Mouse (Mus musculus): ENCODE results near the gene P3h2. TPM values are rescaled to one million over a fixed set of nuclear protein-coding genes. Genes with fewer than 3 reads are reported as not detected.

P3h2 gene
- polyA plus RNA-seq, 1 experiment from 2014 or later = 5.3 TPM

DNA sequence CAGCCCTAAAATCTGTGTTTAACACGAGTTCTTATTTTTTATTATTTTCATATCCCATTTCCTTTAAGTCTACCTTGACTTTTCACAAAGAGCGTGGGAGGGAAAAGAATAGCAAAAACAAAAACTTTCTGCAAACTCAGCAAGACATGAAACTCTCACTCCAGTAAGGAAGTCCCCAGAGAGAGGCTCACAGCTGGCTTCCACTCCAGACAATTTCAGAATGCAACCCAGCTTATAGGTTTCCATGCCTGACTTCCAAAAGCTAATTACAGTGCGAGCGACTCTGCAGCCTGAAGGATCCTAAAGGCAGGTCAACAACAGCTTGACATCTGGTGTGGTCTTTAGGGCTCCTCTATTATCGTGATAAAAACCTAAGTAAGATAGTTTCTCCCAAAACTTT lies 70.5 kb downstream of the P3h2 start:
- Histone ChIP-seq H3K9me3 (ENCODE audit: control insufficient read depth, low read length) (no peaks in the 10 kb centered on the region), H3K4me1 (ENCODE audit: control insufficient read depth, insufficient read depth, low read length) (peaks cover 4% of the 10 kb centered on the region; the same call in 1 of the 2 replicates), H3K9ac (ENCODE audit: low read length) (no peak overlapping the region), H3K4me3 (ENCODE audit: low read depth, low read length) (no peak overlapping the region), H3K27ac (replicated peaks; ENCODE audit: low read depth, low read length) (no peak overlapping the region), H3K4me2 (ENCODE audit: low read depth, severe bottlenecking) (no peak overlapping the region), H3K27me3 (ENCODE audit: control insufficient read depth, insufficient read depth, low read length) (no peaks in the 10 kb centered on the region), H3K36me3 (ENCODE audit: control insufficient read depth, insufficient read depth, low read length) (no peaks in the 10 kb centered on the region)
- ATAC-seq (ENCODE audit: insufficient number of reproducible peaks, low FRiP score, low TSS enrichment, low read depth) (no peak), DNase-seq (ENCODE audit: low spot score) (no peak)
- WGBS = 48% methylated on average over 5 of the region's 5 CpGs

GRCm38 (mm10) chr16:26029424-26030012 lies 76.1 kb downstream of the P3h2 start:
- Histone ChIP-seq H3K4me1 (ENCODE audit: control insufficient read depth, insufficient read depth, low read length) (no peaks in the 10 kb centered on the region), H3K9ac (ENCODE audit: low read length) (no peak overlapping the region), H3K4me3 (ENCODE audit: low read depth, low read length) (no peak overlapping the region), H3K4me2 (ENCODE audit: low read depth, severe bottlenecking) (no peak overlapping the region), H3K9me3 (ENCODE audit: control insufficient read depth, low read length) (no peaks in the 10 kb centered on the region), H3K27me3 (ENCODE audit: control insufficient read depth, insufficient read depth, low read length) (no peaks in the 10 kb centered on the region), H3K36me3 (ENCODE audit: control insufficient read depth, insufficient read depth, low read length) (no peaks in the 10 kb centered on the region), H3K27ac (replicated peaks; ENCODE audit: low read depth, low read length) (no peak overlapping the region)
- DNase-seq (ENCODE audit: low spot score) = no peak
- 66% methylated on average over 2 of the region's 2 CpGs for WGBS
- no peak for ATAC-seq (ENCODE audit: insufficient number of reproducible peaks, low FRiP score, low TSS enrichment, low read depth)

GRCm38 (mm10) chr16:26026416-26026815 lies 79.2 kb downstream of the P3h2 start:
- H3K27ac ChIP-seq (replicated peaks; ENCODE audit: low read depth, low read length) = no peak overlapping the region
- no peaks in the 10 kb centered on the region for H3K36me3 ChIP-seq (ENCODE audit: control insufficient read depth, insufficient read depth, low read length)
- H3K4me2 ChIP-seq (ENCODE audit: low read depth, severe bottlenecking) = no peak overlapping the region
- no peaks in the 10 kb centered on the region for H3K9me3 ChIP-seq (ENCODE audit: control insufficient read depth, low read length)
- no peaks in the 10 kb centered on the region for H3K27me3 ChIP-seq (ENCODE audit: control insufficient read depth, insufficient read depth, low read length)
- DNase-seq (ENCODE audit: low spot score) = no peak
- ATAC-seq (ENCODE audit: insufficient number of reproducible peaks, low FRiP score, low TSS enrichment, low read depth) = no peak
- H3K4me3 ChIP-seq (ENCODE audit: low read depth, low read length) = no peak overlapping the region
- WGBS = 76% methylated on average over 3 of the region's 3 CpGs
- H3K4me1 ChIP-seq (ENCODE audit: control insufficient read depth, insufficient read depth, low read length) = no peaks in the 10 kb centered on the region
- H3K9ac ChIP-seq (ENCODE audit: low read length) = no peak overlapping the region

GRCm38 (mm10) chr16:26024543-26024942 lies 81.0 kb downstream of the P3h2 start:
- DNase-seq (ENCODE audit: low spot score) (no peak), ATAC-seq (ENCODE audit: insufficient number of reproducible peaks, low FRiP score, low TSS enrichment, low read depth) (no peak)
- WGBS = 70% methylated on average over 5 of the region's 5 CpGs
- Histone ChIP-seq H3K9ac (ENCODE audit: low read length) (no peak overlapping the region), H3K4me1 (ENCODE audit: control insufficient read depth, insufficient read depth, low read length) (no peaks in the 10 kb centered on the region), H3K27ac (replicated peaks; ENCODE audit: low read depth, low read length) (no peak overlapping the region), H3K4me3 (ENCODE audit: low read depth, low read length) (no peak overlapping the region), H3K9me3 (ENCODE audit: control insufficient read depth, low read length) (no peaks in the 10 kb centered on the region), H3K36me3 (ENCODE audit: control insufficient read depth, insufficient read depth, low read length) (no peaks in the 10 kb centered on the region), H3K27me3 (ENCODE audit: control insufficient read depth, insufficient read depth, low read length) (no peaks in the 10 kb centered on the region), H3K4me2 (ENCODE audit: low read depth, severe bottlenecking) (no peak overlapping the region)

DNA sequence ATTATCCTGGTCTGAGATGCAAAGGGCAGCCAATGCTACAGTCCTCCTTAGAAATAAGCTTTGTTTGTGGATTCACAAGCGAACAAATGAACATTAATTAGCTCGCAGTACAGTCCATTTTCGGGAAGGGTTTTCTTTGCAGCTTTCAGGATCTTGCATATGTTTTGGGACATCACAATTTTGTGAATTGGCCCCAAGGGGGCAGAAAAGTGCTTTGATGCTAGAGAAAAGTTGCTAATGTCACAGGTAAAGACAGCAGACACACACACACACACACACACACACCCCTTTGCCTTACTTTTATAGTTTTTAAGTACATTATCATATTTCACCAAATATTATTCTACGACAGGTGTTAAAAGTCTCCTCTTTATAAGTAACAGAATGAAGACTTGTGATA lies 82.2 kb downstream of the P3h2 start:
- H3K4me1 ChIP-seq (ENCODE audit: control insufficient read depth, insufficient read depth, low read length) = no peaks in the 10 kb centered on the region
- no peaks in the 10 kb centered on the region for H3K9me3 ChIP-seq (ENCODE audit: control insufficient read depth, low read length)
- WGBS = 79% methylated on average over 4 of the region's 4 CpGs
- no peak for DNase-seq (ENCODE audit: low spot score)
- no peaks in the 10 kb centered on the region for H3K36me3 ChIP-seq (ENCODE audit: control insufficient read depth, insufficient read depth, low read length)
- H3K27ac ChIP-seq (replicated peaks; ENCODE audit: low read depth, low read length) = no peak overlapping the region
- no peak overlapping the region for H3K4me3 ChIP-seq (ENCODE audit: low read depth, low read length)
- H3K4me2 ChIP-seq (ENCODE audit: low read depth, severe bottlenecking) = no peak overlapping the region
- H3K9ac ChIP-seq (ENCODE audit: low read length) = no peak overlapping the region
- ATAC-seq (ENCODE audit: insufficient number of reproducible peaks, low FRiP score, low TSS enrichment, low read depth) = no peak
- no peaks in the 10 kb centered on the region for H3K27me3 ChIP-seq (ENCODE audit: control insufficient read depth, insufficient read depth, low read length)

DNA sequence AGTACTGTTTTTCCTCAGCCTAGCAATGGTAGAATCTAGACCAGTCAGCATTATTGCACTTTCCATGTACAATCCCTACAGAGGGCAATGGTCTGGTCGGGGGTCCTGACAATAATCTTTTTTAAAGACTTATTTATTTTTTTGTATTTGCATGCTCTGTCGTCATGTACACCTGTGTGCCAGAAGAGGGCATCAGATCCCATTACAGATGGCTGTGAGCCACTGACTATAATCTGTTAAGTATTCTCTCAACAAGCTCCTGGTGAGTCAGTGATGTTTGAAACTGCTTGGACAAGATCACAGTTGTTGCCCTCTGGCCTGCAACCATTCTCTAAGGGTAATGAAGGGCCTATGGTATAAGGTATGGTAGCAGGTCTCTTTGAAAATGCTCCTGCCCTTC lies 83.8 kb downstream of the P3h2 start:
- Histone ChIP-seq H3K27ac (replicated peaks; ENCODE audit: low read depth, low read length) (no peak overlapping the region), H3K4me2 (ENCODE audit: low read depth, severe bottlenecking) (no peak overlapping the region), H3K4me1 (ENCODE audit: control insufficient read depth, insufficient read depth, low read length) (no peaks in the 10 kb centered on the region), H3K36me3 (ENCODE audit: control insufficient read depth, insufficient read depth, low read length) (no peaks in the 10 kb centered on the region), H3K27me3 (ENCODE audit: control insufficient read depth, insufficient read depth, low read length) (no peaks in the 10 kb centered on the region), H3K4me3 (ENCODE audit: low read depth, low read length) (no peak overlapping the region), H3K9ac (ENCODE audit: low read length) (no peak overlapping the region), H3K9me3 (ENCODE audit: control insufficient read depth, low read length) (no peaks in the 10 kb centered on the region)
- ATAC-seq (ENCODE audit: insufficient number of reproducible peaks, low FRiP score, low TSS enrichment, low read depth) (no peak), DNase-seq (ENCODE audit: low spot score) (no peak)
- 68% methylated on average over 2 of the region's 2 CpGs for WGBS

GRCm38 (mm10) chr16:26005811-26006210 lies 99.8 kb downstream of the P3h2 start:
- H3K36me3 ChIP-seq (ENCODE audit: control insufficient read depth, insufficient read depth, low read length) = no peaks in the 10 kb centered on the region
- 87% methylated on average over 3 of the region's 3 CpGs for whole genome bisulfite sequencing

GRCm38 (mm10) chr16:26003261-26003660 lies 102.3 kb downstream of the P3h2 start:
- H3K36me3 ChIP-seq (ENCODE audit: control insufficient read depth, insufficient read depth, low read length) = no peaks in the 10 kb centered on the region
- H3K27ac ChIP-seq (replicated peaks; ENCODE audit: low read depth, low read length) = no peak overlapping the region
- H3K4me1 ChIP-seq (ENCODE audit: control insufficient read depth, insufficient read depth, low read length) = no peaks in the 10 kb centered on the region
- H3K4me2 ChIP-seq (ENCODE audit: low read depth, severe bottlenecking) = no peak overlapping the region
- ATAC-seq (ENCODE audit: insufficient number of reproducible peaks, low FRiP score, low TSS enrichment, low read depth) = no peak
- no peak overlapping the region for H3K4me3 ChIP-seq (ENCODE audit: low read depth, low read length)
- H3K9me3 ChIP-seq (ENCODE audit: control insufficient read depth, low read length) = no peaks in the 10 kb centered on the region
- no peaks in the 10 kb centered on the region for H3K27me3 ChIP-seq (ENCODE audit: control insufficient read depth, insufficient read depth, low read length)
- DNase-seq (ENCODE audit: low spot score) = no peak
- H3K9ac ChIP-seq (ENCODE audit: low read length) = no peak overlapping the region
- 84% methylated on average over 4 of the region's 4 CpGs for WGBS

More at GRCm38 (mm10) chr16:26005811-26006210, 99.8 kb downstream of the P3h2 start:
- Histone ChIP-seq H3K4me2 (ENCODE audit: low read depth, severe bottlenecking) (no peak overlapping the region), H3K4me3 (ENCODE audit: low read depth, low read length) (no peak overlapping the region), H3K9ac (ENCODE audit: low read length) (no peak overlapping the region), H3K4me1 (ENCODE audit: control insufficient read depth, insufficient read depth, low read length) (no peaks in the 10 kb centered on the region), H3K27me3 (ENCODE audit: control insufficient read depth, insufficient read depth, low read length) (no peaks in the 10 kb centered on the region), H3K9me3 (ENCODE audit: control insufficient read depth, low read length) (no peaks in the 10 kb centered on the region), H3K27ac (replicated peaks; ENCODE audit: low read depth, low read length) (no peak overlapping the region)
- DNase-seq (ENCODE audit: low spot score) (no peak), ATAC-seq (ENCODE audit: insufficient number of reproducible peaks, low FRiP score, low TSS enrichment, low read depth) (no peak)

- no peaks in the 10 kb centered on the region for H3K36me3 ChIP-seq (ENCODE audit: control insufficient read depth, insufficient read depth, low read length)
- H3K4me1 ChIP-seq (ENCODE audit: control insufficient read depth, insufficient read depth, low read length) = no peaks in the 10 kb centered on the region
- 88% methylated on average over 9 of the region's 9 CpGs for WGBS
- no peak for ATAC-seq (ENCODE audit: insufficient number of reproducible peaks, low FRiP score, low TSS enrichment, low read depth)
- H3K4me2 ChIP-seq (ENCODE audit: low read depth, severe bottlenecking) = no peak overlapping the region
- no peaks in the 10 kb centered on the region for H3K9me3 ChIP-seq (ENCODE audit: control insufficient read depth, low read length)
- H3K4me3 ChIP-seq (ENCODE audit: low read depth, low read length) = no peak overlapping the region
- no peaks in the 10 kb centered on the region for H3K27me3 ChIP-seq (ENCODE audit: control insufficient read depth, insufficient read depth, low read length)
- no peak for DNase-seq (ENCODE audit: low spot score)
- no peak overlapping the region for H3K27ac ChIP-seq (replicated peaks; ENCODE audit: low read depth, low read length)
- H3K9ac ChIP-seq (ENCODE audit: low read length) = no peak overlapping the region
Measured at GRCm38 (mm10) chr16:26002848-26003247, 102.7 kb downstream of the P3h2 start.

Measured in limb, embryonic 11.5 days (tissue).